Mouse (Mus musculus) ES-Bruce4 (cell line): ENCODE measurements at regions not wholly inside any gene's neighbourhood (a gene's known extent, or its start where the extent isn't known, plus 50 kb on each side); places are given as distances from the start of the nearest gene placed in this dataset.

Source experiments
- H3K27ac ChIP-seq: 2 replicates; pipeline ENCODE4 v1.5.1; 2012; ENCODE audit warnings: low read length, inconsistent platforms; ENCODE audit not compliant: insufficient read depth
- H3K27me3 ChIP-seq: 2 replicates; pipeline ENCODE4 v1.6.1; 2012; ENCODE audit warnings: mild to moderate bottlenecking, low read length, inconsistent platforms; ENCODE audit not compliant: control insufficient read depth, poor library complexity, insufficient read depth, severe bottlenecking
- H3K36me3 ChIP-seq: 2 replicates; pipeline ENCODE4 v1.6.1; 2012; ENCODE audit warnings: inconsistent platforms, mild to moderate bottlenecking, low read length, moderate library complexity; ENCODE audit not compliant: control insufficient read depth, poor library complexity, insufficient read depth, severe bottlenecking
- H3K4me1 ChIP-seq: one replicate; pipeline ENCODE4 v1.8.1; 2011; ENCODE audit warnings: low read length; ENCODE audit not compliant: control insufficient read depth, insufficient read depth
- H3K4me3 ChIP-seq: 2 replicates; pipeline ENCODE4 v1.5.1; 2011; ENCODE audit warnings: low read depth, mild to moderate bottlenecking, low read length
- H3K9ac ChIP-seq: 2 replicates; pipeline ENCODE4 v1.6.1; 2012; ENCODE audit warnings: low read depth, mild to moderate bottlenecking, inconsistent platforms; ENCODE audit not compliant: poor library complexity, severe bottlenecking
- H3K9me3 ChIP-seq: replicated peaks from 2 replicates; pipeline ENCODE4 v1.6.1; 2012; ENCODE audit warnings: mild to moderate bottlenecking, low read length, inconsistent platforms; ENCODE audit not compliant: control insufficient read depth, poor library complexity, insufficient read depth, severe bottlenecking
- CTCF ChIP-seq: IDR thresholded peaks from one replicate; pipeline ENCODE4 v1.8.1; 2011; ENCODE audit warnings: low read depth, low read length
- EP300 ChIP-seq: IDR thresholded peaks from 2 replicates; pipeline ENCODE4 v1.6.1; 2011; ENCODE audit warnings: low read depth, low read length; ENCODE audit not compliant: insufficient read depth
- POLR2A ChIP-seq: IDR thresholded peaks from one replicate; pipeline ENCODE4 v1.8.1; 2011; ENCODE audit warnings: low read length; ENCODE audit not compliant: insufficient read depth

- Histone ChIP-seq H3K4me1 (no peaks in the 10 kb centered on the region), H3K9me3 (no peaks in the 10 kb centered on the region), H3K9ac (no peak overlapping the region), H3K27me3 (no peaks in the 10 kb centered on the region), H3K36me3 (no peaks in the 10 kb centered on the region), H3K27ac (no peak overlapping the region), H3K4me3 (no peak overlapping the region)
- no peak for TF ChIP-seq CTCF
- TF ChIP-seq POLR2A = no peak
- no peak for TF ChIP-seq EP300
Measured at GRCm38 (mm10) chr10:98558560-98558959, 355.6 kb upstream of the Atp2b1 start.

GRCm38 (mm10) chr10:98562297-98562912 lies 351.8 kb upstream of the Atp2b1 start:
- no peak overlapping the region for H3K27ac ChIP-seq
- H3K4me3 ChIP-seq = no peak overlapping the region
- no peaks in the 10 kb centered on the region for H3K27me3 ChIP-seq
- H3K36me3 ChIP-seq = no peaks in the 10 kb centered on the region
- TF ChIP-seq EP300 = no peak
- no peak for TF ChIP-seq CTCF
- no peak for TF ChIP-seq POLR2A
- no peaks in the 10 kb centered on the region for H3K4me1 ChIP-seq
- H3K9ac ChIP-seq = no peak overlapping the region
- no peaks in the 10 kb centered on the region for H3K9me3 ChIP-seq

GRCm38 (mm10) chr10:98572782-98573536 lies 341.2 kb upstream of the Atp2b1 start:
- H3K27ac ChIP-seq = no peak overlapping the region
- no peak overlapping the region for H3K9ac ChIP-seq
- no peaks in the 10 kb centered on the region for H3K4me1 ChIP-seq
- TF ChIP-seq POLR2A (no peak), CTCF (no peak), EP300 (no peak)
- H3K9me3 ChIP-seq = no peaks in the 10 kb centered on the region
- H3K36me3 ChIP-seq = no peaks in the 10 kb centered on the region
- H3K4me3 ChIP-seq = no peak overlapping the region
- H3K27me3 ChIP-seq = no peaks in the 10 kb centered on the region

- no peak overlapping the region for H3K27ac ChIP-seq
- no peaks in the 10 kb centered on the region for H3K4me1 ChIP-seq
- no peak overlapping the region for H3K4me3 ChIP-seq
- TF ChIP-seq POLR2A (no peak), EP300 (no peak), CTCF (no peak)
- H3K9me3 ChIP-seq = no peaks in the 10 kb centered on the region
- no peaks in the 10 kb centered on the region for H3K27me3 ChIP-seq
- no peak overlapping the region for H3K9ac ChIP-seq
- no peaks in the 10 kb centered on the region for H3K36me3 ChIP-seq
Measured at GRCm38 (mm10) chr10:98577040-98577439, 337.2 kb upstream of the Atp2b1 start.

GRCm38 (mm10) chr10:98584776-98585175 lies 329.4 kb upstream of the Atp2b1 start:
- Histone ChIP-seq H3K36me3 (no peaks in the 10 kb centered on the region), H3K27ac (no peak overlapping the region), H3K4me3 (no peak overlapping the region), H3K9ac (no peak overlapping the region), H3K4me1 (no peaks in the 10 kb centered on the region), H3K9me3 (no peaks in the 10 kb centered on the region), H3K27me3 (no peaks in the 10 kb centered on the region)
- TF ChIP-seq POLR2A (no peak), CTCF (no peak), EP300 (no peak)

GRCm38 (mm10) chr10:98589726-98590125 lies 324.5 kb upstream of the Atp2b1 start:
- H3K4me3 ChIP-seq = peak overlapping the region; percentile 24; the same call in 1 of the 2 replicates
- no peak overlapping the region for H3K9ac ChIP-seq
- no peaks in the 10 kb centered on the region for H3K36me3 ChIP-seq
- no peak for TF ChIP-seq POLR2A
- TF ChIP-seq CTCF = no peak
- TF ChIP-seq EP300 = no peak
- no peaks in the 10 kb centered on the region for H3K4me1 ChIP-seq
- no peaks in the 10 kb centered on the region for H3K9me3 ChIP-seq
- no peaks in the 10 kb centered on the region for H3K27me3 ChIP-seq
- no peak overlapping the region for H3K27ac ChIP-seq
